Mouse (Mus musculus) spleen, adult 2 months (tissue): ENCODE measurements around the gene Xpr1. TPM values are rescaled to one million over a fixed set of nuclear protein-coding genes. Genes with fewer than 3 reads are reported as not detected.

Source experiments
- DNase-seq, 2 experiments: peaks; one replicate each; pipeline versions ENCODE4 v3.0.0 to v3.0.0-alpha.2; 2012 to 2021; ENCODE audit warnings: low spot score in 2 of 2, low read depth in 1 of 2
- H3K27ac ChIP-seq: fragments of 200-500 bp; 2 replicates; pipeline ENCODE4 v1.5.1; 2012; ENCODE audit warnings: low read length, inconsistent platforms; ENCODE audit not compliant: insufficient read depth
- H3K27me3 ChIP-seq: fragments of 200-500 bp; 2 replicates; pipeline ENCODE4 v1.6.1; 2012; ENCODE audit warnings: mild to moderate bottlenecking, moderate library complexity, low read length, inconsistent platforms; ENCODE audit not compliant: control insufficient read depth, insufficient read depth
- H3K36me3 ChIP-seq: fragments of 200-500 bp; 2 replicates; pipeline ENCODE4 v1.6.1; 2012; ENCODE audit warnings: mild to moderate bottlenecking, low read length, inconsistent platforms; ENCODE audit not compliant: control insufficient read depth, insufficient read depth
- H3K4me1 ChIP-seq: fragments of 200-500 bp; 2 replicates; pipeline ENCODE4 v1.6.1; 2011; ENCODE audit warnings: inconsistent platforms; ENCODE audit not compliant: control insufficient read depth, insufficient read depth, insufficient read length
- H3K4me3 ChIP-seq: fragments of 200-500 bp; 2 replicates; pipeline ENCODE4 v1.5.1; 2011; ENCODE audit warnings: mild to moderate bottlenecking, inconsistent platforms; ENCODE audit not compliant: insufficient read depth, insufficient read length; ENCODE audit errors: extremely low read depth
- CTCF ChIP-seq: fragments of 200-500 bp; IDR thresholded peaks from 2 replicates; pipeline ENCODE4 v1.5.1; 2011; ENCODE audit warnings: mild to moderate bottlenecking, inconsistent platforms; ENCODE audit not compliant: insufficient read depth, insufficient read length, insufficient replicate concordance; ENCODE audit errors: extremely low read depth
- POLR2A ChIP-seq: fragments of 200-500 bp; IDR thresholded peaks from 2 replicates; pipeline ENCODE4 v1.6.1; 2011; ENCODE audit warnings: low read depth, low read length, inconsistent platforms
- WGBS: fragments of 180-500 bp; shearing (Covaris S2); methylation state at CpG from one replicate; pipeline ENCODE4 v1.1.7; 2018; 5-methylcytosine and 5-hydroxymethylcytosine counted together
- polyA plus RNA-seq: library from polyadenylated mRNA; depleted of rRNA; stranded (reverse); fragments of >200 nt; gene quantifications from 2 replicates; pipeline ENCODE4 v1.2.3, GENCODE M21; 2012

The Xpr1 gene
- polyA plus RNA-seq, 1 experiment, result 6.2 TPM

GRCm38 (mm10) chr1:155239962-155240717 is 177.1 kb downstream of the Xpr1 start:
- 83% methylated on average over 6 of the region's 6 CpGs for WGBS
- H3K27ac ChIP-seq, result no peak overlapping the region
- peaks cover 11% of the 10 kb centered on the region for H3K27me3 ChIP-seq

GRCm38 (mm10) chr1:155239169-155239568 is 178.0 kb downstream of the Xpr1 start:
- no peak overlapping the region for H3K4me3 ChIP-seq
- no peak for TF ChIP-seq CTCF
- TF ChIP-seq POLR2A, result no peak
- no peaks in the 10 kb centered on the region for H3K36me3 ChIP-seq
- no peak for DNase-seq
- WGBS, result 90% methylated on average over 4 of the region's 4 CpGs
- H3K4me1 ChIP-seq, result peaks cover 3% of the 10 kb centered on the region
- peaks cover 5% of the 10 kb centered on the region; the same call in 1 of the 2 replicates for H3K27me3 ChIP-seq
- no peak overlapping the region for H3K27ac ChIP-seq

More at GRCm38 (mm10) chr1:155239962-155240717, 177.1 kb downstream of the Xpr1 start:
- TF ChIP-seq POLR2A (no peak), CTCF (no peak)
- H3K36me3 ChIP-seq, result no peaks in the 10 kb centered on the region
- DNase-seq, result no peak
- H3K4me3 ChIP-seq, result no peak overlapping the region
- H3K4me1 ChIP-seq, result peaks cover 9% of the 10 kb centered on the region

GRCm38 (mm10) chr1:155238126-155238525 is 179.1 kb downstream of the Xpr1 start:
- Histone ChIP-seq H3K36me3 (no peaks in the 10 kb centered on the region), H3K27ac (no peak overlapping the region), H3K4me3 (no peak overlapping the region), H3K4me1 (no peaks in the 10 kb centered on the region; the same call in 1 of the 2 replicates), H3K27me3 (no peaks in the 10 kb centered on the region)
- TF ChIP-seq CTCF (no peak), POLR2A (no peak)
- DNase-seq, result no peak
- WGBS, result 70% methylated on average over 5 of the region's 5 CpGs

GRCm38 (mm10) chr1:155237390-155237789 is 179.8 kb downstream of the Xpr1 start:
- H3K36me3 ChIP-seq, result no peaks in the 10 kb centered on the region
- no peak for TF ChIP-seq CTCF
- no peak for TF ChIP-seq POLR2A
- 86% methylated on average over 11 of the region's 11 CpGs for WGBS
- H3K27me3 ChIP-seq, result no peaks in the 10 kb centered on the region
- H3K4me1 ChIP-seq, result no peaks in the 10 kb centered on the region; the same call in 1 of the 2 replicates
- no peak overlapping the region for H3K27ac ChIP-seq
- DNase-seq, result no peak
- no peak overlapping the region for H3K4me3 ChIP-seq

- 84% methylated on average over 13 of the region's 13 CpGs for WGBS
- TF ChIP-seq CTCF (no peak), POLR2A (no peak)
Measured at GRCm38 (mm10) chr1:155236306-155237024, 180.8 kb downstream of the Xpr1 start.

GRCm38 (mm10) chr1:155235641-155236040 is 181.6 kb downstream of the Xpr1 start:
- TF ChIP-seq POLR2A (no peak), CTCF (no peak)
- Histone ChIP-seq H3K27me3 (no peaks in the 10 kb centered on the region), H3K4me1 (no peaks in the 10 kb centered on the region; the same call in 1 of the 2 replicates), H3K4me3 (no peak overlapping the region), H3K36me3 (no peaks in the 10 kb centered on the region), H3K27ac (no peak overlapping the region)
- no peak for DNase-seq
- WGBS, result 83% methylated on average over 2 of the region's 2 CpGs

More at GRCm38 (mm10) chr1:155236306-155237024, 180.8 kb downstream of the Xpr1 start:
- Histone ChIP-seq H3K4me3 (no peak overlapping the region), H3K4me1 (no peaks in the 10 kb centered on the region; the same call in 1 of the 2 replicates), H3K27me3 (no peaks in the 10 kb centered on the region), H3K36me3 (no peaks in the 10 kb centered on the region), H3K27ac (no peak overlapping the region)
- DNase-seq, result no peak
